Comparison of ENCODE assay signal across 8 mouse cellular contexts in the genomic region with DNA sequence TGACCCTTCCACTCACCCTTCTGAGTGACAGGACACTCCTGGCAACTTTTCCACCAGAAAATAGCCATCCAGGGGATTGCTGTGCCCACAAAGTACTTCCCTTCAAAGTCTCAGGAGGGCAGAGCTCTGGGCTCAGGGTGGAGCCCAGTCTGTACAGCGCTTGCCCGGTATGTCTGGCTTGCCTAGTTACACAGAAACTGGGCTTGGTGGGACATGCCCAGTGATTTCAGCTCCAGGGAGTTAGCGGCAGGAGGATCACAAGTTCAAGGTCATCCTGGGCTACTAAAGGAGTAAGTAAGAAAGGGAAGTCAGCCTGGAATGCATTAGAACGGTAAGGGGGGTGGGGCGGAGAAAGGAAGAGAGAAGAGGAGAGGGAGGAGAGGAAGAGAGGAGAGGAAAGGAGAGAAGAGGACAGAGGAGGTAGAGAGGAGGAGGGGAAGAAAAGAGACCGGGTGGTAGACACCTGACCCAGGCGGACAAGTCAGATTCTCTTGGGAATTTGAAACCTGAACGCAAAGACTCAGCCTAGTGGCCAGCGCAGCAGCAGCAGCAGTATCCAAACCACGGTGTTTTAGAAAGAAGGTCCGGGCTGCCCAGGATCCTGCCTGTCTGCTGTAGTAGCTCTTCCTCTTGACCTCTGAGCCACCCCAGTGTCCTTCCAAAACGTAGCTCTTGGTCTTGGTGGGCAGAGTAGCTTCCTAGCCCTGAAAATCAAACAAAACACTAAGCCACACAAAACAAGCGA. TPM values are rescaled to one million over a fixed set of nuclear protein-coding genes. Genes with fewer than 3 reads are reported as not detected.
DNase-seq lines count a peak whose midpoint lies in the region; ATAC-seq and TF ChIP-seq lines count a peak whose summit lies in the region.

No protein-coding gene starts in this region.

- peak overlapping the region; percentile 35; the same call in 1 of the 2 replicates for H3K9ac ChIP-seq in hindbrain, embryonic 16.5 days (ENCODE audit: low read depth, low read length)
- H3K9ac ChIP-seq in liver, embryonic 14.5 days (replicated peaks) = no peak overlapping the region
- no peak overlapping the region for H3K9ac ChIP-seq in neural tube, embryonic 15.5 days (replicated peaks)

- peaks cover 54% of the 10 kb centered on the region for H3K4me1 ChIP-seq in embryonic facial prominence, embryonic 10.5 days
- no peaks in the 10 kb centered on the region for H3K4me1 ChIP-seq in hindbrain, embryonic 16.5 days (ENCODE audit: control insufficient read depth, insufficient read depth, low read depth, low read length)
- H3K4me1 ChIP-seq in liver, embryonic 14.5 days (replicated peaks; ENCODE audit: control insufficient read depth in 2 of 2, insufficient read depth in 2 of 2, low read length in 1 of 2) = peaks cover 0 to 24% of the 10 kb centered on the region in 2 experiments; a peak in 2 of 4 replicates
- no peaks in the 10 kb centered on the region for H3K4me1 ChIP-seq in neural tube, embryonic 15.5 days

- WGBS in embryonic facial prominence, embryonic 10.5 days = 18% methylated on average over 13 of the region's 13 CpGs
- 23% methylated on average over 13 of the region's 13 CpGs for WGBS in hindbrain, embryonic 16.5 days
- 13% methylated on average over 13 of the region's 13 CpGs for WGBS in liver, embryonic 14.5 days (ENCODE audit: insufficient replicate concordance)
- 36% methylated on average over 13 of the region's 13 CpGs for WGBS in neural tube, embryonic 15.5 days

- ATAC-seq in hindbrain, embryonic 16.5 days = no peak
- ATAC-seq in liver, embryonic 14.5 days (ENCODE audit: insufficient read depth) = no peak
- no peak for ATAC-seq in neural tube, embryonic 15.5 days (ENCODE audit: low FRiP score)

- H3K27me3 ChIP-seq in embryonic facial prominence, embryonic 10.5 days (replicated peaks; ENCODE audit: low read depth, poor library complexity, severe bottlenecking) = no peaks in the 10 kb centered on the region
- no peaks in the 10 kb centered on the region for H3K27me3 ChIP-seq in hindbrain, embryonic 16.5 days (replicated peaks; ENCODE audit: control insufficient read depth, insufficient read depth, low read length)
- H3K27me3 ChIP-seq in liver, embryonic 14.5 days (ENCODE audit: control insufficient read depth, insufficient read depth, low read length) = no peaks in the 10 kb centered on the region
- H3K27me3 ChIP-seq in neural tube, embryonic 15.5 days (replicated peaks) = no peaks in the 10 kb centered on the region

- H3K27ac ChIP-seq in embryonic facial prominence, embryonic 10.5 days (replicated peaks) = peak overlapping the region; percentile 83
- no peak overlapping the region for H3K27ac ChIP-seq in hindbrain, embryonic 16.5 days (ENCODE audit: low read depth, low read length)
- no peak overlapping the region for H3K27ac ChIP-seq in liver, embryonic 14.5 days
- no peak overlapping the region for H3K27ac ChIP-seq in neural tube, embryonic 15.5 days (replicated peaks)

- no peaks in the 10 kb centered on the region for H3K9me3 ChIP-seq in embryonic facial prominence, embryonic 10.5 days
- H3K9me3 ChIP-seq in hindbrain, embryonic 16.5 days (ENCODE audit: control insufficient read depth, low read length) = no peaks in the 10 kb centered on the region
- peaks cover 2% of the 10 kb centered on the region for H3K9me3 ChIP-seq in liver, embryonic 14.5 days (ENCODE audit: control insufficient read depth, low read length)
- no peaks in the 10 kb centered on the region for H3K9me3 ChIP-seq in neural tube, embryonic 15.5 days (replicated peaks)

- TF ChIP-seq EP300 in liver, embryonic 14.5 days (IDR thresholded peaks at IDR 0.05; ENCODE audit: low read depth) = no peak

- TF ChIP-seq CTCF in liver, embryonic 14.5 days (IDR thresholded peaks at IDR 0.05; ENCODE audit: low read depth) = no peak

- peak overlapping the region; percentile 44 for H3K4me3 ChIP-seq in embryonic facial prominence, embryonic 10.5 days
- H3K4me3 ChIP-seq in hindbrain, embryonic 16.5 days (ENCODE audit: low read length) = peak overlapping the region; percentile 5; the same call in 1 of the 2 replicates
- peak overlapping the region; percentile 37 to 40 for H3K4me3 ChIP-seq in liver, embryonic 14.5 days (ENCODE audit: insufficient read depth in 1 of 2, low read depth in 2 of 2, low read length in 2 of 2)
- H3K4me3 ChIP-seq in neural tube, embryonic 15.5 days (replicated peaks) = no peak overlapping the region; the same call in 1 of the 2 replicates

- H3K4me2 ChIP-seq in hindbrain, embryonic 16.5 days (ENCODE audit: low read length) = peak overlapping the region; percentile 36
- peak overlapping the region; percentile 49 for H3K4me2 ChIP-seq in liver, embryonic 14.5 days (ENCODE audit: low read depth)
- peak overlapping the region; percentile 31 for H3K4me2 ChIP-seq in neural tube, embryonic 15.5 days

- no peaks in the 10 kb centered on the region for H3K36me3 ChIP-seq in embryonic facial prominence, embryonic 10.5 days (replicated peaks)
- H3K36me3 ChIP-seq in hindbrain, embryonic 16.5 days (ENCODE audit: control insufficient read depth, insufficient read depth, low read length) = no peaks in the 10 kb centered on the region
- H3K36me3 ChIP-seq in liver, embryonic 14.5 days (replicated peaks; ENCODE audit: control insufficient read depth, insufficient read depth, low read depth) = no peaks in the 10 kb centered on the region
- no peaks in the 10 kb centered on the region for H3K36me3 ChIP-seq in neural tube, embryonic 15.5 days

- intact Hi-C loops in heart, postnatal 25 days (cut with DNase I) = no loop called here

- peak; percentile 95 for DNase-seq in heart, adult 11 months
- no peak for DNase-seq in heart, postnatal 25 days (ENCODE audit: low spot score)
- DNase-seq in embryonic facial prominence, embryonic 10.5 days (ENCODE audit: low spot score) = peak; percentile 62
- DNase-seq in liver, embryonic 14.5 days (ENCODE audit: low read depth in 3 of 3, low spot score in 3 of 3) = no peak
- DNase-seq in cerebellum, postnatal 14 days = no peak
- DNase-seq in cerebellum, adult 9-11 months = no peak

RNA-seq across cellular contexts. Expression of a gene that starts 28.9 kb away (rescaled TPM):
- total RNA-seq in heart, postnatal 25 days (2021) = 100 to 1,000 TPM; 153 to 166 TPM
- 560 and 592 TPM in 2 replicates for polyA plus RNA-seq in embryonic facial prominence, embryonic 10.5 days (2016; fragmentation: Nextera tagmentation; extraction: Ambion mirVana)
- polyA plus RNA-seq in hindbrain, embryonic 16.5 days (2015; fragmentation: Nextera tagmentation; extraction: Ambion mirVana) = 123 and 163 TPM in 2 replicates
- 124 and 136 TPM in 2 replicates for polyA plus RNA-seq in liver, embryonic 14.5 days (2012; rRNA removed)
- polyA plus RNA-seq in liver, embryonic 14.5 days (2014; fragmentation: Nextera tagmentation; extraction: Ambion mirVana) = 188 and 220 TPM in 2 replicates
- polyA plus RNA-seq in neural tube, embryonic 15.5 days (2015; fragmentation: Nextera tagmentation; extraction: Ambion mirVana) = 331 and 342 TPM in 2 replicates

RNA-seq across cellular contexts. Expression of a gene that starts 59.1 kb away (rescaled TPM):
- 10 to 100 TPM in 1 of 2 experiments, 1 to 10 TPM in 1; 9.1 to 12.4 TPM for total RNA-seq in heart, postnatal 25 days (2021)
- polyA plus RNA-seq in embryonic facial prominence, embryonic 10.5 days (2016; fragmentation: Nextera tagmentation; extraction: Ambion mirVana) = 22.6 and 25.1 TPM in 2 replicates
- 21.4 and 22.9 TPM in 2 replicates for polyA plus RNA-seq in hindbrain, embryonic 16.5 days (2015; fragmentation: Nextera tagmentation; extraction: Ambion mirVana)
- 4.7 and 6.2 TPM in 2 replicates for polyA plus RNA-seq in liver, embryonic 14.5 days (2012; rRNA removed)
- 10.5 and 10.7 TPM in 2 replicates for polyA plus RNA-seq in liver, embryonic 14.5 days (2014; fragmentation: Nextera tagmentation; extraction: Ambion mirVana)
- 22.2 and 25.6 TPM in 2 replicates for polyA plus RNA-seq in neural tube, embryonic 15.5 days (2015; fragmentation: Nextera tagmentation; extraction: Ambion mirVana)

Comparison
In these comparisons a context has a peak if more than half of its experiments do, and no peak if none do; other contexts are left out.
1. DNase-seq: peak in heart, adult 11 months (single experiment) and embryonic facial prominence, embryonic 10.5 days (single experiment); none in heart, postnatal 25 days (single experiment), liver, embryonic 14.5 days (0 of 3), cerebellum, postnatal 14 days (0 of 2) and cerebellum, adult 9-11 months (single experiment).
2. Peak in every context shown above with its lines, with median percentiles within 50 percentile points of each other: H3K4me2 ChIP-seq.